Mouse (Mus musculus): ENCODE results near the gene P2rx2.

P2rx2 gene

DNA sequence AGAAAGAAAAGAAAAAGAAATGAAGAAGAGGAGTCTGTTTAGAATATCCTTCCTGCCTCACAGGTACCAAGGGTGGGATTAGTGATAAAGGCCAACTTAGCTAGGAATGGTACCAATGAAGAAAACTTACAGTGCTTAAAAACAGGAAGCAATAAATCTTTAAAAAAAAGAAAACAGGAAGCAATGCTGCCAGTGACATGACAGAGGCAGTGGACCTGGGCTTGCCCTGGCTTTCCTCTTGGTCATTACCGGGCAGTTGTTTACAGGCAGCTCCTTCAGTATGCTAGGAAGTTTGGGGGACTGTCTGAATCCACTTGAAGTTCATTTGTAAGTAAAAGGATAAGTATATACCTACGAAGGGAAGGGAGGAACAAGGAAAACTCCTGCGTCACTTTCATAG, 12.5 kb downstream of the P2rx2 start:
- DNase-seq (ENCODE audit: low spot score): no peak

DNA sequence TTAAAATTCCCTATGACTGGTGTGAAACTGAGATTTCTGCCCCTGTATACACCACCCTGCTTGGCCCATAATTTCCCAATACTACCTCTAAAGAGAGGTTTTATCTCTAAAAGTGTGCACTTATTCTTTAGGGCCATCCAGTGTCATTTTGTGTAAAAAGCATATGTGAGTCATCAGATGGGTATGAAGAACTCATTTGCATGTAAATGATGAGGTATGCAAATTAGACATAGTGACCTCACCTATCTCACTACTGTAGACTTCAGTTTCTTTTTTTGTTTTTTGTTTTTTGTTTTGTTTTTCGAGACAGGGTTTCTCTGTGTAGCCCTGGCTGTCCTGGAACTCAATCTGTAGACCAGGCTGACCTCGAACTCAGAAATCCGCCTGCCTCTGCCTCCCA, 29.9 kb downstream of the P2rx2 start:
- no peak for DNase-seq (ENCODE audit: low spot score)

DNA sequence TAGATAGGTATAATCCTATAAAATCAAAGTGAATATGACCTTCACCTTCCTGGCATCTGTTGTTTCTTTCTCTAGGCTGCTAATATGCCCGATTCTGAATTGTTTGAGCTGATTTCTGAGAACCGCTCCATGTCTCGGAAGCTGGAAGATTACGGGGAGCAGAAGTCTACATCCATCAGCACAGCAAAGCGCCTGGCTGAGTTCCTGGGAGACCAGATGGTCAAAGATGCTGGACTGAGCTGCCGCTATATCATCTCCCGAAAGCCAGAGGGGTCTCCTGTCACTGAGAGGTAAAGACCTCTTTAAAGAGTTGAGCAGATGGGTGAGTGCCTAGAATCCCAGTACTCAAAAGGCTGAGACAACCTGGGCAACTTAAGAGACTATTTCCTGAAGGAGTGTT, 34.2 kb downstream of the P2rx2 start:
- DNase-seq (ENCODE audit: low spot score): no peak

DNA sequence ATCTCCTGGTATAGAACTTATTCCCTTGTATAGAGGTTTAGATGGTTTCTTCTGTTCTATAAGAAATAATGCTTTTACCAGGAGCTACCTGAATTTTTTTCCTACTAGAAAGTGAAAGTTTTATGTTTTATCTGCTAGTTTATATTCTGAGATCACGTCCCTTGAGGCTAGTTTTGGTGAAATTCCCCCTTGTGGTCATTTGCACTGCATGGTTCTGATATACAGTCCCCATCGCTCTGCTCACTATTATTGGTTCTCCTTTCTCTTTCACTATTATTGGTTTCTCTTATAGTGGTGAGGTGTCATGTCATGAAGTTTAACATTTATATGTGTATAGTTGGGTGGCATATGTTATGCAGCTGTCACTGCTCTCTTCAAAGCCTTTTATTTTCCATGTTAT, 42.4 kb downstream of the P2rx2 start:
- no peak for DNase-seq (ENCODE audit: low spot score)

DNA sequence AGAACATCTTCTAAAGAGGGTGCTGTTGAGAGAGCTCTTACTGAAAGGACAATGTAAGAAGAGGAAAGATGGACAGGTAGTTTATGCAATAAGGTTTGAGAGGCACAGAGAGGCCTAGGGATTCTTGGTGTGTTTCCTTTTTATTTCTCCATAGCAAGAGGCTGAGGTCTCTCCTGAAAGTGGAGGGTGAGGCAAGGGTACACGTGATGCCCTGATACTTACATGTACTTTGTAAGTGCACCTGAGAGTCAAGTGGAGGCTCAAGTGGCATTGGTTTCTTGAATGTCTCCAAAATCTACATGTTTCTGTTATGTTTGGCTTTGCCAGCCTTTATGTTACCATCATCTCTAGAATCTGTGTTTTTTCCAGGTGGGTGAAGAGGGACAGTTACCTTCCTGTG, 46.4 kb downstream of the P2rx2 start:
- DNase-seq (ENCODE audit: low spot score): no peak

DNA sequence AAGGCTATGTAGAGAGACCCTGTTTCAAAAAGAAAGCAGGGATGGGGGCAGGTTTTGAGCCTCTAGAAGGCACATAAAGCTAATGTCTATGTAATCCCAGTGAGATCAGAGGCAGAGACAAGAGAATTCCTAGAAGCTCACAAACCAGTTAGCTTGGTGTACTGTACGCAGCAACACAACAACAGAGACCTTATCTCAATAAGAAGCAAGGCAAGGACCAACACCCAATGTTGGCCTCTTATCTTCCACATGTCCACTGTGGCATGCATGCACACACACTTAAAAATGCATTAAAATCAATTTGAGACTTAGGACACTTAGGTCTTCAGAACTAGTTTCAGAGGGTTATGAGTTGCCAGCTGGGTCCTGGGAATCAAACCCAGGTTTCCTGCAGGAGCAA, 51.4 kb downstream of the P2rx2 start:
- DNase-seq (ENCODE audit: low spot score): no peak
